Mouse (Mus musculus) kidney, adult 2 months (tissue): ENCODE measurements around the gene Ston2. TPM values are rescaled to one million over a fixed set of nuclear protein-coding genes. Genes with fewer than 3 reads are reported as not detected.

Experiments
- DNase-seq: peaks from one replicate; pipeline ENCODE4 v3.0.0; 2021
- H3K27ac ChIP-seq: fragments of 200-500 bp; 2 replicates; pipeline ENCODE4 v1.5.1; 2012; ENCODE audit warnings: low read depth, low read length, control low read depth, inconsistent platforms; ENCODE audit not compliant: insufficient read depth
- H3K27me3 ChIP-seq: fragments of 200-500 bp; replicated peaks from 2 replicates; pipeline ENCODE4 v1.6.1; 2012; ENCODE audit warnings: mild to moderate bottlenecking, moderate library complexity, low read length, inconsistent platforms; ENCODE audit not compliant: control insufficient read depth, insufficient read depth
- H3K36me3 ChIP-seq: fragments of 200-500 bp; 2 replicates; pipeline ENCODE4 v1.6.1; 2012; ENCODE audit warnings: mild to moderate bottlenecking, moderate library complexity, low read length, inconsistent platforms; ENCODE audit not compliant: control insufficient read depth, insufficient read depth
- H3K4me1 ChIP-seq: fragments of 200-500 bp; 2 replicates; pipeline ENCODE4 v1.6.1; 2011; ENCODE audit warnings: low read length; ENCODE audit not compliant: control insufficient read depth, insufficient read depth
- H3K4me3 ChIP-seq: fragments of 200-500 bp; 2 replicates; pipeline ENCODE4 v1.5.1; 2011; ENCODE audit warnings: mild to moderate bottlenecking, low read depth, low read length, control low read depth; ENCODE audit not compliant: insufficient read depth
- CTCF ChIP-seq: fragments of 200-500 bp; conservative IDR thresholded peaks from 2 replicates; pipeline ENCODE4 v1.5.1; 2011; ENCODE audit warnings: low read depth, mild to moderate bottlenecking, control low read depth, low read length, moderate library complexity, mixed read lengths; ENCODE audit not compliant: insufficient read depth, insufficient read length
- POLR2A ChIP-seq: fragments of 200-500 bp; IDR thresholded peaks from one replicate; pipeline ENCODE4 v1.6.1; 2011; ENCODE audit warnings: low read depth, low read length, control low read depth
- WGBS: fragments of 180-500 bp; shearing (Covaris S2); methylation state at CpG from one replicate; pipeline ENCODE4 v1.1.7; 2018; 5-methylcytosine and 5-hydroxymethylcytosine counted together
- polyA plus RNA-seq: library from polyadenylated mRNA; depleted of rRNA; stranded (reverse); fragments of >200 nt; gene quantifications from 2 replicates; pipeline ENCODE4 v1.2.3, GENCODE M21; 2012

Ston2 gene
- polyA plus RNA-seq, 1 experiment: 23.3 TPM

- H3K4me1 ChIP-seq: no peaks in the 10 kb centered on the region
- no peak overlapping the region for H3K4me3 ChIP-seq
- TF ChIP-seq POLR2A: no peak
- TF ChIP-seq CTCF: peak; percentile 66
- no peaks in the 10 kb centered on the region for H3K27me3 ChIP-seq
- H3K36me3 ChIP-seq: peaks cover 4% of the 10 kb centered on the region; the same call in 1 of the 2 replicates
- peak; percentile 60 for DNase-seq
- H3K27ac ChIP-seq: no peak overlapping the region
- 19% methylated on average over 10 of the region's 10 CpGs for WGBS
Observed at GRCm38 (mm10) chr12:91815990-91816389, 27.8 kb upstream of the Ston2 start.

DNA sequence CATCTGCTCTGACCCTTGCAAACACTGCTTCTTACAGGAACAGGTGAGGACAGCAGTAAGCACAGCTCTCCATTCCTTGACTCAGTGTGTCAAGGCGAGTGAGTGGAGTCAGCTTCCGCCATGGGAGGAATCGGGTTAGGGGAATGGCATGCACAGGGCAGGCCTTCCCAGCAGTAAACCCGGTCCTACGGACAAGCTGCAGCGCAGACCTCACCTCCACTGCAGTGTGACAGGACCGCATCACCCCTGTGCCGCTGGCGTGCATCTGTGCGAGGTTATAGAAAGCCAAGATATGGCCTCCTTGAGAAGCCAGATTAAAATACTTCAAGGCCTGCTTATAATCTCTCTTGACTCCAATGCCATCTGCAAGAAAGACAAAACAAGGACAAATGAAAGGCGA is 27.4 kb upstream of the Ston2 start:
- WGBS: 97% methylated on average over 11 of the region's 11 CpGs
- DNase-seq: no peak
- Histone ChIP-seq H3K36me3 (peaks cover 4% of the 10 kb centered on the region; the same call in 1 of the 2 replicates), H3K27me3 (no peaks in the 10 kb centered on the region), H3K4me3 (no peak overlapping the region), H3K27ac (no peak overlapping the region), H3K4me1 (no peaks in the 10 kb centered on the region)
- TF ChIP-seq POLR2A (no peak), CTCF (no peak)

GRCm38 (mm10) chr12:91808911-91809310 is 20.7 kb upstream of the Ston2 start:
- H3K27me3 ChIP-seq: no peaks in the 10 kb centered on the region
- 80% methylated on average over 8 of the region's 8 CpGs for WGBS
- peaks cover 2% of the 10 kb centered on the region; the same call in 1 of the 2 replicates for H3K4me1 ChIP-seq
- H3K36me3 ChIP-seq: peaks cover 6% of the 10 kb centered on the region
- no peak for TF ChIP-seq POLR2A
- TF ChIP-seq CTCF: no peak
- peak; percentile 19 for DNase-seq
- H3K27ac ChIP-seq: no peak overlapping the region
- H3K4me3 ChIP-seq: no peak overlapping the region

DNA sequence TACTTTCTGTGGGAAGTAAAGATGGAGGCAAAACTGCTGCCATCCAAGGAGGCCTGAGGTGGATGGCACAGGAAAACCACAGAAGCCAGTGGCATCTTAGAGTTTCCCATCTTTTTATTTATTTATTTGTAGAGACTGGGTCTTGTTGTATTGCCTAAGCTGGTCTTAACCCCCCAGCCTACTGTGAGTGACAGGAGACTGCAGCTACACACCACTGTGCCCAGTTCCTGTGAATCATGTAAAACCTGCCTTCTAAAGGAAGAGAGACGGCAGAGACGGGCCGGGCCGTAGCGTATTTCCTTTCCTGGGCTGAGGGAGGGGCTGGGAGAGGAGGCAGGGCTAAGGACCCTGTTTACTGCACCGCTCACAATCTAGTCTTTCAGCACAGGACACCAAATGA is 19.6 kb upstream of the Ston2 start:
- 81% methylated on average over 6 of the region's 6 CpGs for WGBS
- Histone ChIP-seq H3K36me3 (peaks cover 5% of the 10 kb centered on the region), H3K4me1 (peaks cover 2% of the 10 kb centered on the region; the same call in 1 of the 2 replicates), H3K27me3 (no peaks in the 10 kb centered on the region), H3K4me3 (no peak overlapping the region), H3K27ac (no peak overlapping the region)
- TF ChIP-seq POLR2A: no peak
- TF ChIP-seq CTCF: no peak
- no peak for DNase-seq

DNA sequence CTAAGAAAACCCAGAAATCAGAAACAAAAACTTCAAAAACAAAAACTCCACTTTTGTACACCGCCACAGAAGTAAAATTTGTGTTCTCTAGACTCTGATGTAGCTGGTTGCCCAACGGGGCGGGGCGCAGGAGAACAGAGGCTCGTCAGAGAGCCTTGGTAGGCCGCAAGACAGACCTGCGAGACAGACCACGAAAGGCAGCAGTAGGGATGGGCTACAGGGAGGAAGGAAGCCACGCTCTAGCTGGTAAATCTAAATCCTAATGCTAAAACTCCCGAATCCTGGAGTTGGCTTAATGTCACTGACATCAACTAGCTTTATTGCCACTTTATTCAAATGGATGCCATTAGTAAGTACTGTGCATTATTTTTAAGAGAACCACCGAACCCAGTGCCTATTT is 18.9 kb upstream of the Ston2 start:
- no peak for DNase-seq
- H3K27me3 ChIP-seq: no peaks in the 10 kb centered on the region
- WGBS: 85% methylated on average over 11 of the region's 11 CpGs
- H3K27ac ChIP-seq: no peak overlapping the region
- peaks cover 5% of the 10 kb centered on the region for H3K36me3 ChIP-seq
- TF ChIP-seq POLR2A (no peak), CTCF (no peak)
- no peak overlapping the region for H3K4me3 ChIP-seq
- peaks cover 2% of the 10 kb centered on the region; the same call in 1 of the 2 replicates for H3K4me1 ChIP-seq

DNA sequence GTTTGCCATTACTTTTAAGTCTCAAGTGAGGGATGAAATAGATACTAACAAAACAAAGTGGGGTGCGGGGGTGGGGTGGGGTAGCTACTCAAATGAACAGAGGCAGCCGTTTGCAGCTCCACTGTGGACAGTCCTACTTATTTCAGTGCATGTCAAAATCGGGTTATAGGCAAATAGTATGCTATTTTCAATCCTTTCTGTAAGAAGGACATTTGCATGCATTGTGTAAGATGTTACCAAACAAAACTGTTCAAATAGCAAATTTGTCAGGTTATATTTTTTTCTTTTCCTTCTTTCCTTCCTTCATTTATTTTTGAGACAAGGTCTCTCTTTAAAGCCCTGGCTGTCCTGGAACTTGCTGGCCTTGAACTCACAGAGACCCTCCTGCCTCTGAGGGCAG is 16.1 kb upstream of the Ston2 start:
- H3K4me1 ChIP-seq: peaks cover 2% of the 10 kb centered on the region; the same call in 1 of the 2 replicates
- H3K4me3 ChIP-seq: no peak overlapping the region
- no peak for TF ChIP-seq POLR2A
- H3K36me3 ChIP-seq: no peaks in the 10 kb centered on the region; the same call in 1 of the 2 replicates
- no peaks in the 10 kb centered on the region for H3K27me3 ChIP-seq
- 51% methylated on average over 3 of the region's 3 CpGs for WGBS
- DNase-seq: no peak
- no peak overlapping the region for H3K27ac ChIP-seq

DNA sequence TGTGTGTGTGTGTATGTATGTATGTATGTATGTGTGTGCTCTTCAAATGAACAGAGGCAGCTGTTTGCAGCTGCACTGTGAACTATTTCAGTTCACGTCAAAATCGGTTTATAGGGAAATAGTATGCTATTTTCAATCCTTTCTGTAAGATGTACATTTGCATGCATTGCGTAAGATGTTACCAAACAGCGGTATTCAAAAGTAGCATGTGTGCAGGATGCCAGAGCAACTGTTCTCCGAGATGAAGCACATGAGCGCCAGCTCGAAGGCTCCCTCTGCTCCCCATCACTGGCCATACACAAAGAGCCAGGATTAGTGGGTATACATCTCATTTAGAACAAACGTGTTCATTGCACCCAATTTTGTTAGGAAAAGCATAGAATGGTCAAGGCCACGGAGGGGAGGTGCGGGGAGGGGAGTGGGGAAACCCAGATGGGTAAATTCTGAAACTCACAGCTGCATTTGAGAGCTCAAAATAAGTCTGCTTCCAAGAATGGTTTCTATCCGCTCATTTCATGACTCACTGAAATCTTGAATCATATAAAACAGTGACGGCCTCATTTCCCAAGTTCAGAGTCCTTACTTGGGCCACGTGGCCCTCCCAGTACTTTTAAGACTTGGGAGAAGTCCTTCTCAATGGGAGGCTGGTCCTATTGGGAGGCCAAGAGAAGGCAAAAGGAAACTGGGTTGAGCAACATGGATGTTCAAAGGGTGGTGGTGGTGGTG is 15.2 kb upstream of the Ston2 start:
- Histone ChIP-seq H3K4me1 (no peaks in the 10 kb centered on the region), H3K4me3 (no peak overlapping the region), H3K27me3 (no peaks in the 10 kb centered on the region), H3K36me3 (no peaks in the 10 kb centered on the region), H3K27ac (no peak overlapping the region)
- TF ChIP-seq POLR2A (no peak), CTCF (no peak)
- 87% methylated on average over 13 of the region's 13 CpGs for WGBS
- DNase-seq: no peak
